Mouse (Mus musculus) liver, embryonic 14.5 days (tissue): ENCODE results near the gene Tpd52l2.

Experiments
- CTCF ChIP-seq: IDR thresholded peaks from 2 replicates; pipeline ENCODE4 v1.5.1; 2016; ENCODE audit warnings: antibody characterized with exemption, low read depth, control low read depth
- EP300 ChIP-seq: IDR thresholded peaks from 2 replicates; pipeline ENCODE4 v1.6.1; 2016; ENCODE audit warnings: antibody characterized with exemption, low read depth

- TF ChIP-seq CTCF = no peak
- no peak for TF ChIP-seq EP300
Measured at GRCm38 (mm10) chr2:181462604-181463003, 34.3 kb upstream of the Tpd52l2 start.
